Mouse (Mus musculus): ENCODE measurements around the gene Npc1l1.

Gene Npc1l1

GRCm38 (mm10) chr11:6200570-6200969 is 29.4 kb downstream of the Npc1l1 start:
- no peak for DNase-seq

GRCm38 (mm10) chr11:6200087-6200569 is 29.8 kb downstream of the Npc1l1 start, which contains the start of gene Nudcd3:
Gene Nudcd3 (minus strand): TSS chr11:6200415.
- peak; percentile 87 for DNase-seq

- no peak for DNase-seq
These were observed 30.4 kb downstream of the Npc1l1 start, which contains the start of gene A730071L15Rik for GRCm38 (mm10) chr11:6199410-6200086. Gene A730071L15Rik (plus strand): TSS chr11:6200029.

DNA sequence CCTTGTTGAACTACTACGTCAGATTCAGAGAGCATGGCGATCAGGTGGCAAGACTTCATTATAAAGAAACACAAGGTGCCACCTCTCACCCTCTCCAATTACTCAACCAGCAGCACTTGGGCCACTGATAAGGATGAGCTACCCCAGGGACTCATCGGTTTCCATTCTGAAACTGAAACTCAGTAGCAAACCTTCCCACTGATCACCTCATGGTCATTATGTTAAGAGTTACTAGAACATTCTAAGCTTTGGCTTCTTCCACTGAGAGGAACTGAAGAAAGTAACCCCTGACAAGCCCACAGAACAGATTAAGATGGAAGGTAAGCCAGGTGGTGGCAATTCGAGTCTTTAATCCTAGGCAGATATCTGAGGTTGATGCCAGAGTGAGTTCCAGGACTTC is 31.5 kb downstream of the Npc1l1 start:
- no peak for DNase-seq

- no peak for DNase-seq
These were observed 33.2 kb downstream of the Npc1l1 start for GRCm38 (mm10) chr11:6196780-6197179.

GRCm38 (mm10) chr11:6187878-6188277 is 42.1 kb downstream of the Npc1l1 start:
- DNase-seq = peak; percentile 94

- no peak for DNase-seq
These were observed 42.5 kb downstream of the Npc1l1 start for GRCm38 (mm10) chr11:6187399-6187798.

DNA sequence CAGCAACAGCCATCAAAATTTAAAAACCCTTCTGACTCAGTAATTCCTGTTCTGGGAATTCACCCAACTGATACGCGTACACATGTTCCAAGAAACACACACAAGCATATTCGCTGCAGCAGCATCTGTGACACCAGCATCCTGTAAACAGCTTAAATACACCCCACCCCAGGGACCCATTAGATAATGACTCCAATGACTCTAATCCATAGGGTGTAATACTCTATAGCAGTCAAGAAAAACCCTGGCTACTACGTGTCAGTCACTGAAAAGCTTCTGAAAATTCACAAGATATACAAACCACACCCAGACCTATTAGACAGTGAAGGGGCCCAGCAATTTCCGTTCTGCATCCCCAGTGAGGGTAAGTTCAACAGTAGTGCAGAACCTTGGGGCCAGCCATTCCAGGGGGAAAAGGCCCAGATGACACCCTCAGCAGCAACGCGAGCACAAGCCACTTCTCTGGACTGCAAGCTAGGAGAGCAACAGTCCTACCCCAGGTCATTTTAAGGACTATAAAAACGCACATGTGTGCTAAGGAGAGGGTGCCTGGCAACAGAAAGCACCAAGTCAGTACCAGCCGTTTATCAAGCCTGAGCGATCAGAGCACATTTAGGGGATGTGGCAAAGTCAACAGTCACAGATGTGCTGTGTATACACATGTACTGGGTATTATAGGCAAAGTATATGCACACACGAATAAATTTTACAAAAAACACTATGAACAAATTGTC is 45.6 kb downstream of the Npc1l1 start:
- DNase-seq = no peak

GRCm38 (mm10) chr11:6183246-6183645 is 46.7 kb downstream of the Npc1l1 start:
- DNase-seq = no peak

- DNase-seq = no peak
These were observed 49.0 kb downstream of the Npc1l1 start for GRCm38 (mm10) chr11:6180811-6181399.

DNA sequence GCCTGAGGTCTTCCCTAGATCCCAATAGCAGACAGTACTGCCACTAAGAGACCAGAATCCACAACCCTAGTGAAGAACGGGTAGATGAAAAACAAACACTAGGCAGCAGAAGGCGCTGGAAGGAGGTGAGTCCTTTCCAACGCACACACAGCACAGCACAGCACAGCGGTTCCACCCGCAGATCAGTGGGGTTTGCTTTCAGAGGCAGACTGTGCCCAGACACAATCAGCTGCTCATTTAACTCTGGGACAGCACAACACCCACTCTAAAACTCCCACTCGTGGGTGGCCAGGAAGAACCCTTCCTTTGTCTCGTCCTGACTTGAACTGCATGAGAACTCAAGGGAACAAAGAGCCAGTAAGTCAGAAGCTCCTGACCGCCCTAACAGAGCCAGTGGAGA is 50.7 kb downstream of the Npc1l1 start:
- no peak for DNase-seq

DNA sequence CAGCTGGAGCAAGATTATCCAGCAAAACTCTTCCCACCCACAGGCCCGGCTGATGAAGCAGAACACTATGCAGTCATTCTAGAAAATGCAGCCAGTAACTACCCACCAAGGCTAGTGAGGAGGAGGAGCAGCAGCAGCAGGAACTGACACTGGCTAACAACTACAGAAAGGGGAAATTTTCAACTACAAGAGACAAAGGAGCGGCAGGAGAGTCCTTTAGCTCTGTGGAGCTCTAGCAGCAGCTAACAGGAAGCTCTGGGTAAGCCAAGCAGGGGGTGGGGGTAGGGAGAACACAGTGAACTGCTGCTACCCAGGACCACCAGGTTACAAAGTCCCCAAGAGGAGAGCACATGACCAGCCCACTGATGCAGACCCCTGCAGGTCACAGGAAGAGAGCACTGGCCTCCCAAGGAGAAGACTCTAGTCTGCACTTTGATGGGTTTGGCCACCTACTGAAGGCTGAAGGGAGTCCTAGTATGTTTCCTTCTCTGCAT is 51.2 kb downstream of the Npc1l1 start:
- DNase-seq = no peak

DNA sequence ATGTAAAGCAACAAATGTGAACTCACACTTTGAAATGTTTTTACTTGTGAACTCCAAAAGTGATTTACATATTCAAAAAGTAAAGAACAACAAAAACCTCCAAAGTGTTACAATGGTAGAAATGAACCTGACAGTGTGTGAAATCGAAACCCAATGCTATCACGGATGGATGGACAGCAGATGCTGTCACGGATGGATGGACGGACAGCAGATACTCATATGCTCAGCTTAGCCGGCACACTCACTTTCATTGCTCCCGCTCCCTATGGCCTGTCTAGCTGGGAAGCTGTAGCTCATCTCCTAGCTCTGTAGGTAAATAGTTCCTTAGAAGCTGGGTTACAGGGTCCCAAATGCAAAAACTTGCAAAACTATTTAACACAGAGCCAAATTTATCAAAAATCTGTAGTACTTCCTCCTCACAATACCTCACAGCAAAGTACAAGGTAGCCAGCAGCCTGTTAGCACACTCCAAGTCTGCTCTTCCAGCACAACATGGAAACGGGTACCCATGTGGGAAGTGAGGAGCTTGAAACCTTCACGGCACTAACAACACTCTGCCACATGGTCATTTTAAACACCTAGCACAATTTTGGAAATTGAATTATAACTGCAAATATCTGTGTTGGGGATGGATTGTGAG is 52.0 kb downstream of the Npc1l1 start:
- DNase-seq = no peak

DNA sequence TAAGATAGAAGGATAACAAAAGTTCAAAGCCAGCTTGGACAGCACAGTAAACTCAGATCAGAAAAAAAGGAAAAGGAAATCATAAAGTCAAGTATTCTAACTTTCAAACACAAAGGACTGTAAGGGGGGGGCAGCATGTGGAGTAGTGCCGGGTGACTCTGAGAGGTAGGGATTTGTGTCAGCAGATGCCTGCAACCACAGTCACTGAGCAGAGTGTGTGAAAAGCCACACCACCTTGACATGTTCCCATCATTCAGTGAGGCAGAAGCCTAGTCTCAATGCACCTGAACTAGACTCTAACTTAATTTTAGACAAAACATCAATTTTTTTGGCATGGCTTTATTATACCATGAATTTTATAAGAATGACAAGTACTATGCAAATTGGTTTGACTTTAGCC is 54.4 kb downstream of the Npc1l1 start:
- DNase-seq = no peak

- DNase-seq = peak; percentile 35
These were observed 55.2 kb downstream of the Npc1l1 start for GRCm38 (mm10) chr11:6174719-6175118.

GRCm38 (mm10) chr11:6169041-6169663 is 60.8 kb downstream of the Npc1l1 start:
- no peak for DNase-seq

DNA sequence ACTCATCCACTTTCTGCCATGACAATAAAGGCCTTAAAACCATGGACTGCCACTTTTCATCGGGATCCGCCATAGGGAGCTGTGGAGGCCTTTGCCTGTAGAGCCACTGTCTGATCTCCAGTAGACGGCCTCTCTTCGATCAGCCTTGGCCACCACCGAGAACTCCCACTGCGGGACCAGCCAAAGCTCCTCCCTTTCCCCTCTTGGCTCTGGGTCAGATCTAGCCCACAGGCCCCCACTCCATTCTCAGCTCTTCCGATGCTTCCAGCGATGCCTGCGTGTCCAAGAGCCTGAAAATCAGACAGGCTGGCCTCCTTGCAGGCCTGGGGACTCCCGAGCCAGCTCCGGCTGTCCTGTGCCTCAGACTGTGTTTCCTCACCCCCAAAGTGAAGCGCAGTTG is 63.6 kb downstream of the Npc1l1 start:
- no peak for DNase-seq

- no peak for DNase-seq
These were observed 64.4 kb downstream of the Npc1l1 start for GRCm38 (mm10) chr11:6165391-6166081.

- no peak for DNase-seq
These were observed 65.2 kb downstream of the Npc1l1 start for GRCm38 (mm10) chr11:6164781-6165180.

DNA sequence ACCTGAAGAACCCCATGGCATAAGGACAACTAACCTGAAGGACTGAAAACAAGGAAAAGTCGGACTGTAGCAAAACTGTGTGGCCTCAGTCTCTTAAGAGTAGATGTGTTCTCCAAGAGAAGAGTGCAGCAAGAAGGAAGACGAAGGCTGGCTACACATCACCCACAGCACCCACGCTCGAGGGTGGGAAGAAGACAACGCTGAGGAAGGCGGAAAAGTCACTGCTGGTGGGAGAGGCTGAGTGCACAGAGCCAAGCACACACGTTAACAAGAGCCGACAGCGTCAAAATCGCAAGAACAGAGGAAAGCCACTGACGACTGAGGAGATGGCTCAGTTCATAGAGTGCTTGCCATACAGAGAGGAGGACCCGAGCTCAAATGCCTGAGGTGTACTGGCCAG is 66.2 kb downstream of the Npc1l1 start:
- no peak for DNase-seq

- DNase-seq = no peak
These were observed 66.9 kb downstream of the Npc1l1 start for GRCm38 (mm10) chr11:6163062-6163461.

GRCm38 (mm10) chr11:6161549-6161948 is 68.4 kb downstream of the Npc1l1 start:
- DNase-seq = no peak
